Mouse (Mus musculus) E14TG2a.4 (cell line): ENCODE results near the gene Dmrtc2.
A peak's percentile ranks its signal among the peaks of the same experiment; 100 is the strongest.
"Not testable (repeated sequence)": the region's sequence is repeated elsewhere in the genome, so short reads cannot be mapped to it uniquely, and the experiment has no call there.

Source experiments
- H3K27me3 ChIP-seq: 2 replicates; pipeline ENCODE4 v1.6.1; 2014; ENCODE audit warnings: low read length, control low read depth; ENCODE audit not compliant: insufficient read depth
- H3K36me3 ChIP-seq: 2 replicates; pipeline ENCODE4 v1.6.1; 2014; ENCODE audit warnings: low read length, control low read depth; ENCODE audit not compliant: insufficient read depth
- H3K4me1 ChIP-seq: replicated peaks from 2 replicates; pipeline ENCODE4 v1.6.1; 2014; ENCODE audit warnings: low read depth, low read length, control low read depth
- H3K4me3 ChIP-seq: replicated peaks from 2 replicates; pipeline ENCODE4 v1.5.1; 2014; ENCODE audit warnings: mild to moderate bottlenecking, low read length
- H3K9me3 ChIP-seq: 2 replicates; pipeline ENCODE4 v1.6.1; 2014; ENCODE audit warnings: low read length, control low read depth
- CTCF ChIP-seq: conservative IDR thresholded peaks from 2 replicates; pipeline ENCODE4 v1.5.1; 2014; ENCODE audit warnings: low read length
- NANOG ChIP-seq: IDR thresholded peaks from 2 replicates; pipeline ENCODE4 v1.6.1; 2014; ENCODE audit warnings: borderline replicate concordance, low read length, mixed read lengths
- POU5F1 ChIP-seq: IDR thresholded peaks from 2 replicates; pipeline ENCODE4 v1.6.1; 2014; ENCODE audit warnings: low read length, borderline replicate concordance

Dmrtc2 gene

DNA sequence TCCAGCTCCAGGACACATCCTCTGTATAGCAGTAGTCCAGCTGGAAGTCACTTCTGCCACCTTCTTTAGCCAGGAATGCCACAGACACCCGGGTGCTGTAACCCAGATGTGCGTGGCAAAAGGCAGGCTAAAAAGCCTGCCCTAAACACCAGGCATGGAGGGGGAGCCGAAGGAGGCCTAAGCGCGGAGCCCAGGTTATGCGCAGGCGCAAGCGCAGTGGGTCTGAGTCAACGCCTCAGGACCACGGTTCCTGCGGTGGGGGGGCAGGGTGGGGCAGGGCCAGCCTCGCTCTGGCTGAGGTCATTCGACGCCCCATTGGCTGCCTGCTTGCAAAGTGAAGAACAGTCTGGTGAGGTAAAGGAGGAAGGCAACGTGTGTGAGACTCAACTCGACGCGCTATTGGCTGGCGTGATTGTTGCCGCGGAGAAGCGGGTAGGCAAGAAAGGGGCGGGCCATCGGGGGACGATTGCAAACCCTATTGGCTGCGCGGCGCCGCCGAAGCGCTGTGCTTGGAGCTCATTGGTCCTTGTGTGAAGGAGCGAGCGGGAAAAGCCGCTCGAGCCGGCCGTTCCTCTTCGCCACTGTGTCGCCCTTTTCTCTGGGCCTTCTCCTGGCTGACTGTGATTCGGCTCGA lies at the start of gene Dmrtc2, which contains the start of gene Lypd4:
Gene Dmrtc2, plus strand, starts transcription at position 526 of the 634 bp plus-strand sequence.
Gene Lypd4, minus strand, starts transcription at position 410 of the 634 bp plus-strand sequence.
- H3K36me3 ChIP-seq = no peaks in the 10 kb centered on the region
- TF ChIP-seq CTCF (no peak), POU5F1 (no peak), NANOG (no peak)
- peaks cover 28% of the 10 kb centered on the region for H3K4me1 ChIP-seq
- H3K9me3 ChIP-seq = no peaks in the 10 kb centered on the region
- peaks cover 83% of the 10 kb centered on the region for H3K27me3 ChIP-seq
- H3K4me3 ChIP-seq = peak within 1 kb of the TSS; percentile 23; the same call in 1 of the 2 replicates

DNA sequence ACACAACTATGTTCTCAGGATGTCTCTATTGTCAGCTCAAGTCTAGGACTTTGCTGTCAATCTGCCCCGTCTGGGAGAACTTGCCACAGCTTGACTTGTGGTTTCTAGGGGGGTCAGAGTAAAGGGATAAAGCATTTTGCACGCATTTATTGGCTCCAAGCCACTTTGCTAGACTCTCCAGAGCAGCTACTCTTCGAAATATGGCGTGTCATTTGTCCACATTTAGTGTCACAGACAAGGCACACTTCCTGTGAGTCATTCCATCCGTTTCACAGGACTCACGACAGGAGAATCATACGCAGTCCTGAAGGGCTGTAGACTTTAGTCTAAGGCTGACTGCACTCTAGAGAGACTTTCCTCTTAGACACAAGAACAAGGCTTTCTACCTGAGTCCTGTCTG lies 45.4 kb upstream of the Dmrtc2 start:
- Histone ChIP-seq H3K4me1 (no peaks in the 10 kb centered on the region; the same call in 1 of the 2 replicates), H3K36me3 (no peaks in the 10 kb centered on the region), H3K27me3 (no peaks in the 10 kb centered on the region), H3K4me3 (no peak overlapping the region), H3K9me3 (no peaks in the 10 kb centered on the region)
- TF ChIP-seq POU5F1 = no peak
- no peak for TF ChIP-seq CTCF
- no peak for TF ChIP-seq NANOG

DNA sequence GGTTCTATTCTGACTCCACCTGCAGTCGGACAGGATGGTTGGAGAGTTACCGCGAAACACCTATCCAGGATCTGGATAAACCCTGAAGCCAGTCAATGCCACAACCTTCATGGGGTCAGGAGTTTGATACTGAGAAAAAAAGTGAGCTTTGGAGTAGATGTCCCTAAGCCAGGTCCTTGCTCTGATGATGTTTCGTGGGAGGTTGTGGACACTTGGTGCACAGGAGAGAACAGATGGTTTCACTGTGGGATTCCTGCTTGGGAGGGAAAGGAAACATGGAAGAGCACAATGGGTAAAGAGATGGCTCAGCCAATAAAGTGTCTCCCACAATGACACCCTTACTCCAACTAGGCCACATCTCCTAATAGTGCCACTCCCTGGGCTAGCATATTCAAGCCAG lies 42.7 kb upstream of the Dmrtc2 start:
- H3K27me3 ChIP-seq = 0 out of 2 replicates have a peak, but pooled peaks cover 4% of the 10 kb centered on the region
- no peak overlapping the region for H3K4me3 ChIP-seq
- H3K9me3 ChIP-seq = peaks cover 7% of the 10 kb centered on the region; the same call in 1 of the 2 replicates
- no peaks in the 10 kb centered on the region for H3K36me3 ChIP-seq
- no peak for TF ChIP-seq POU5F1
- TF ChIP-seq CTCF = no peak
- no peak for TF ChIP-seq NANOG
- H3K4me1 ChIP-seq = no peaks in the 10 kb centered on the region

DNA sequence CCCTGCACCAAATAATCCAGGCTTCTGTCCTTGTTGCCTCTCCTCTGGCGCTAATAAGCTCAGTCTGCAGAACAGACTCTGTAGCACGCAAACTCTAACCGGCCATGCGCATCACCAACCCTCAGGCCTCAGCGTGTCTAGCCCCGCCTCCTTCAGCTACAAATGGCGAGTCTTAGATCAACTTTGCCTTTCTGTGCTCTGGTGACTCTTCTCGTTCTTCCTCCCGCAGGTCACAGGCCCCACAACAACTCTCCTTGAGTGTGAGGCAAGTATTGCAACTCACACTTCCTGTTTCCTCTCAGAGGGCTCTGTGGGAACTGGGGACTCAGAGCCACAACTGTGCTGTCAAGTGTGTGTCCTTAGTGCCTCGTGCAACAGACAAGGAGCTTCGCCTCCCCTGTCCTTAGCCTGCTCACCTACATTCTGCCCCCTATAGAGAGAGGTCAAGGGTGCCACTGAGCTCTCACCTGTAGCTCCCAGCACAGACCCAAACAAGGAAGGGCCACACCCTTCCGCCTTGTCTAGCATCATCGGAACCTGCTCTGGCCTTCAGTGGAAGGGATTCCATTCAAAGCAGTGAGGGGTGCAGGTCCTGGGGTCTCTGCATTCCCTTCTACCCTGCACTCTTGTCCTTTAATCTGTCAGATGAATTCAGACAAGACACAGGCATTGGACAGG lies 31.0 kb upstream of the Dmrtc2 start:
- peaks cover 40% of the 10 kb centered on the region for H3K4me1 ChIP-seq
- not testable (repeated sequence) for H3K9me3 ChIP-seq, H3K27me3 ChIP-seq, H3K4me3 ChIP-seq, H3K36me3 ChIP-seq

DNA sequence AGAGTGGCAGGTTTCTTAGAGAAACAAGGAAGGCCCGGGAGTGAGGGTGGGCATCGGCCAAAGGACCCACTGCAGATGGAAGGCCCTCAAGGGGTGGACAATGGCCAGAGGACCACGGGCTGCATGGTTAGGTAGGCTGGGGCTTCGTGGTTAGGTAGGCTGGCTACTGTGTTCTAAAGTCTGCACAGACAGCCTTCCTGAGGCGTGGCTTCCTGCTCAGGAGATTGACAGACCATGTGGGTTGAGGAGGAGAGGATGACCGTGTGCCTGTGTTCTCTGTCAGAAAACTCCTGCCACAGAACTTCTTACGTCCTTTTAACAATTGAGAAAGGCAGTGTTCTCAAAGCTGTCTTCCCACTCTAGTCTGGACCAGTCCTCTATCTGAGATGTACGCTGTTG lies 30.4 kb upstream of the Dmrtc2 start:
- Histone ChIP-seq H3K4me1 (peaks cover 40% of the 10 kb centered on the region), H3K9me3 (no peaks in the 10 kb centered on the region), H3K4me3 (no peak overlapping the region), H3K27me3 (peaks cover 10% of the 10 kb centered on the region; the same call in 1 of the 2 replicates), H3K36me3 (no peaks in the 10 kb centered on the region)
- TF ChIP-seq CTCF (no peak), POU5F1 (no peak), NANOG (no peak)

DNA sequence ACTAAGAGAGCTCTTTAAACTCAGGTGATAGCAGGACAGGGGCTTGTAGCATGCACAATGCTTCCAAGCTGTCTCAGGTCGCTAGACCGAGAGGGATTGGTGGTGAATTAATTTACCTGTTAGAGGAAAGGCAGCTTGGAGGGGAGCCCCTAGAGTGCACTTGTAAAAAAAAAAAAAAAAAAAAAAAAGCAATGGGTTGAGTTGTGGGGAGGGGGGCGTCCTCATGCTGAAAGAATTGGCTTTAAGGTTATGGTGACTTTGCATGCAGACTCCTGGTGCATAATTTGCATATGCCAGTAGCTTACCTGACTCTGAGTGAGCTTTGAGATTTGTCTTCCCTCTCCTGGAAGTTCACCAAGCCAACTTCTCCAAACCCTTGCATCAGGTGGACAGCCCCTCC lies 29.5 kb upstream of the Dmrtc2 start:
- H3K27me3 ChIP-seq = peaks cover 10% of the 10 kb centered on the region; the same call in 1 of the 2 replicates
- no peak overlapping the region for H3K4me3 ChIP-seq
- peaks cover 43% of the 10 kb centered on the region for H3K4me1 ChIP-seq
- TF ChIP-seq POU5F1 (no peak), NANOG (no peak), CTCF (no peak)
- no peaks in the 10 kb centered on the region for H3K36me3 ChIP-seq
- H3K9me3 ChIP-seq = no peaks in the 10 kb centered on the region

DNA sequence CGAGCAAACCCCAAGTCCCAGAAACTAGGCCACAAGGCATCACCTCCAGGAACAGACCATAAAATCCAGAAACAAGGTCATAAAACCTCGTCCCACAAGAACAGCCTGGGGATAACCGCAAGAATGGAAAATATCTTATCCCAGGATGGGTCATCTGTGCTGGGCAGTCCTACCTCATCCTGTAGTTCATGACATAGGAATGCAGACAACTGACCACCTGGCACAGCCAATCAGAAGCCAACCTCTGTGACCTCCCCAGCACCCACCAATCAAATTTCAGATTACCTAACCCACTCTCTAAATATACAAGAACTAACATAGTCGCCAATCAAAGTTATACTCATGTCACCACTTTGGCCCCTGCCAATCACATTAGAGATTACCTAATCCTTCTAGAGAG lies 28.8 kb upstream of the Dmrtc2 start:
- H3K27me3 ChIP-seq = peaks cover 10% of the 10 kb centered on the region; the same call in 1 of the 2 replicates
- no peak overlapping the region for H3K4me3 ChIP-seq
- no peaks in the 10 kb centered on the region for H3K36me3 ChIP-seq
- TF ChIP-seq NANOG = no peak
- no peak for TF ChIP-seq CTCF
- TF ChIP-seq POU5F1 = no peak
- peaks cover 48% of the 10 kb centered on the region for H3K4me1 ChIP-seq
- no peaks in the 10 kb centered on the region for H3K9me3 ChIP-seq

DNA sequence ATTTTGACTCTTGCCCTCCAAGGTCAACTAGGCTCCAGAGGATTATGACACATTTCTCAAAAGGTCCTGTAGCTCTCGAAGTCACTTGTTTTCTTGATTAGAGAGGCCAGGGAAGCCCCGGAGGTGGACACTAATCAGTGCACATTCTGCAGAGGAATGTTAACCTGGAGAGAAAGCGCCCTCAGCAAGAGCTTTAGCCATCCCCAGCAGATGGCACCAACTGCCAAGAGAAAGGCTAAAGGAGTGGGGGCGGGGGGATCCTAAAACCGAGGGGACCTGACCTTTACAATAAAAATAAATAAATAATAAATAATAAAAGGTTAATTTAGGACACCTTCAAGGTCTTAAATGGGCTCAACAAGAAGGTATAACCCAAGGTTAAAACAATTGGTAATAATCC lies 25.7 kb upstream of the Dmrtc2 start:
- Histone ChIP-seq H3K4me3 (no peak overlapping the region), H3K27me3 (no peaks in the 10 kb centered on the region), H3K36me3 (0 out of 2 replicates have a peak, but pooled peaks cover 3% of the 10 kb centered on the region), H3K9me3 (no peaks in the 10 kb centered on the region), H3K4me1 (peaks cover 57% of the 10 kb centered on the region)
- no peak for TF ChIP-seq NANOG
- TF ChIP-seq POU5F1 = no peak
- TF ChIP-seq CTCF = no peak

DNA sequence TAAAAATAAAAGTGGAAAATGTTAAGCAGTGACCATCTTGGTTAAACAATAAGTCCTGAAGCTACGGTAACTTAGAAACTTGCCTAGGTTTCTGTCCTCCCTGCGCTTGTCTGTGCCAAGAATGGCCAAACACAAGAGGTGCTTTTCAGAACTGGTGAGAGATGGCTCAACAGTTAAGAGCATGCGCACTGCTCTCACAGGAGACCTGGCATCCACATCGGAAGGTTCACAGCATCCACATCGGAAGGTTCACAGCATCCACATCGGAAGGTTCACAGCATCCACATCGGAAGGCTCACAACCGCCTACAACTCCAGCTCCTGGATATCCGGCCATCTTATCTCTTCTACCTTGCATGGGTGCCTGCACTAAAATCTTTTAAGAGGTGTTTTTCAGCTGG lies 24.7 kb upstream of the Dmrtc2 start:
- H3K4me3 ChIP-seq = no peak overlapping the region; the same call in 1 of the 2 replicates
- H3K9me3 ChIP-seq = no peaks in the 10 kb centered on the region
- H3K27me3 ChIP-seq = no peaks in the 10 kb centered on the region
- peaks cover 58% of the 10 kb centered on the region for H3K4me1 ChIP-seq
- TF ChIP-seq NANOG (no peak), CTCF (no peak), POU5F1 (no peak)
- 0 out of 2 replicates have a peak, but pooled peaks cover 3% of the 10 kb centered on the region for H3K36me3 ChIP-seq
